Mouse (Mus musculus) neural tube, embryonic 14.5 days (tissue): Measurements from ENCODE around the gene Aifm3. TPM values are rescaled to one million over a fixed set of nuclear protein-coding genes. Genes with fewer than 3 reads are reported as not detected.
"Not testable (repeated sequence)": the region's sequence is repeated elsewhere in the genome, so short reads cannot be mapped to it uniquely, and the experiment has no call there.

Source experiments
- ATAC-seq: fragments of 200-750 bp; cut with Nextera tagmentation; 2 replicates; pipeline ENCODE4 v1.8.0; 2017; ENCODE audit warnings: low read depth, mild to moderate bottlenecking, moderate TSS enrichment, moderate library complexity
- H3K27ac ChIP-seq: fragments of 300-500 bp; sonication (generic); 2 replicates; pipeline ENCODE4 v1.5.1; 2014; ENCODE audit warnings: low read depth, mild to moderate bottlenecking, control low read depth, low read length, moderate library complexity, mixed read lengths
- H3K27me3 ChIP-seq: fragments of 300-500 bp; sonication (generic); 2 replicates; pipeline ENCODE4 v1.6.1; 2014; ENCODE audit warnings: low read length; ENCODE audit not compliant: control insufficient read depth, insufficient read depth
- H3K36me3 ChIP-seq: fragments of 300-500 bp; sonication (generic); 2 replicates; pipeline ENCODE4 v1.6.1; 2014; ENCODE audit warnings: low read length, mixed read lengths; ENCODE audit not compliant: control insufficient read depth, insufficient read depth
- H3K4me1 ChIP-seq: fragments of 300-500 bp; sonication (generic); 2 replicates; pipeline ENCODE4 v1.6.1; 2014; ENCODE audit warnings: low read length; ENCODE audit not compliant: control insufficient read depth, insufficient read depth
- H3K4me2 ChIP-seq: fragments of 300-500 bp; sonication (generic); 2 replicates; pipeline ENCODE4 v1.6.1; 2014; ENCODE audit warnings: mild to moderate bottlenecking, low read depth, low read length, control low read depth
- H3K4me3 ChIP-seq: fragments of 300-500 bp; sonication (generic); 2 replicates; pipeline ENCODE4 v1.5.1; 2014; ENCODE audit warnings: low read depth, low read length, control low read depth, mixed read lengths
- H3K9ac ChIP-seq: fragments of 300-500 bp; sonication (generic); replicated peaks from 2 replicates; pipeline ENCODE4 v1.6.1; 2014; ENCODE audit warnings: low read depth, mild to moderate bottlenecking, control low read depth, low read length, mixed read lengths
- H3K9me3 ChIP-seq: fragments of 300-500 bp; sonication (generic); 2 replicates; pipeline ENCODE4 v1.6.1; 2016; ENCODE audit warnings: low read length; ENCODE audit not compliant: control insufficient read depth
- WGBS: fragments of 180-500 bp; shearing (Covaris S2); extraction: QIAGEN DNeasy Blood & Tissue Kit; methylation state at CpG from one replicate; pipeline ENCODE4 v1.1.7; 2014; 5-methylcytosine and 5-hydroxymethylcytosine counted together
- polyA plus RNA-seq: library from polyadenylated mRNA; unstranded; fragments of >200 nt; fragmentation: Nextera tagmentation; extraction: Ambion mirVana; gene quantifications from 2 replicates; pipeline ENCODE4 v1.2.1, GENCODE M21; 2014

Aifm3 gene
- polyA plus RNA-seq, 1 experiment from 2014 or later, result 3.4 TPM

DNA sequence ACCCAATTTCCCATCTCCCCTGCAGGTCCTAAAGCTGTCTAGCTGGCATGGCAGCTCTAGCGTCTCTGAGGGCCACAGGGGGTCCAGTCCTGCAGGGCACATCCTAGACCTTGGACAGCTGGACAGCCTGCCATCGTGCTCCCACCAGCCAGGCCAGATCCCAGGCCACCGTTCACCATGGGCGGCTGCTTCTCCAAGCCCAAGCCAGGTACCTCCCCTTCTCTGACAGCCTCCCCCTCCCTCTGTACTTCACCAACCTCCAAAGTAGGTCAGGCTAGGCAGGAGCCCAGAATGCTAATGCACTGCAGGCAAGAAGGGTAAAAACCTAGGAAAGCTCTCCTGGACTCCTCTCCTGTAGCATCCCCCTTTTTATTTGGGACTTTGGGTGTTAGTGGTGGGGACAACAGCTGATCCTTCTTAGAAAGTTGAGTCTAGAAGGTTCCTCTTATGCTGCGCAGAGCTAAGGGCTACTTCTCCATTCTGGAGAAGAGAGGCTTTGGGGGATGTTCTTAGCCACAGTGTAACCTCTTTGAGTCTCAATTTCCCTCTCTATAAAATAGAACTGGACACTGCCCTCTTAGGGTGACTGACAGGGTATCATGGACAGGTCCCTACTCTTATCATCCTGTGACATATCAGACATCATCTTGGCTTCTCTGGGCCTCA lies 2.6 kb downstream of the Aifm3 start:
- Histone ChIP-seq H3K27ac (no peak overlapping the region), H3K4me3 (no peak overlapping the region), H3K4me1 (peaks cover 7% of the 10 kb centered on the region), H3K9me3 (no peaks in the 10 kb centered on the region), H3K9ac (no peak overlapping the region), H3K36me3 (no peaks in the 10 kb centered on the region), H3K27me3 (no peaks in the 10 kb centered on the region), H3K4me2 (no peak overlapping the region)
- ATAC-seq, result no peak
- 73% methylated on average over 5 of the region's 5 CpGs for WGBS

DNA sequence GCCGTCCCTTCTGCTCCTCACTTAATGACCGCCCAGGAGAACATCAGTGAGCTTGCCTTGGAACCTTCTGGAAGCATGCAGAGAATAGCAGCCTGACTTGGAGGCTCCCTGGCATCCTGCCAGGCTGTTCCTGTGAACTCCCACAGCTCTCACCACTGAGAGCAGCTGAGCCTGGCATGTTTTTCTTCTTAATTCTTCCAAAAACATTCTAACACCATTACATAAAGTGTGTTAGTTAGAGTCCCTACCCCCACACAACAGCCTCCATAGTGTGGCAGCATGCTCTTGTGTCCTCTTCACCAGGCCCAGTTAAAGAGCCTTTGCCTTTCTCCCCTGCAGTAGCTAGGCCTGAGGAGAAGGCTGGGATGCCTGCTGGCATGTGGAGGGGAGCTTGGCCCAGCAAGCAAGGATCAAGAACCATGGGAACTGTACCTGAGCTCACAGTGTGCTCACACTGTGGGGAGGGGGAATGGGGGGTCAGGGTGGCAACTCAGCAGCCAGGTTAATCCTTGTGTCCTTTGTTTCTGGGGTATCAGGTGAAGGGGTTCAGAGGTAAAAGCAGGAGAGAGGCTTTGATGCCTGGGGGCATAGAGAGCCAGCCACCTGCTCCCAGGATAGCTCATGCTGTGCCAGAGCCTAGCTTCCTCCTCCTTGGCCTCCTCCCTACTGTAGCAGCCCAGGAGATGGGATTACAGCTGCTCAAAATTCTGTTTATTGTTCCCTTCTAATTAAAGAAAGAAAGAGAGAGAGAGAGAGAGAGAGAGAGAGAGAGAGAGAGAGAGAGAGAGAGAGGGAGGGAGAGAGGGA lies 7.3 kb downstream of the Aifm3 start:
- 35% methylated on average over 2 of the region's 2 CpGs for WGBS
- ATAC-seq, result peak; percentile 16; the same call in 1 of the 2 replicates
- H3K9me3 ChIP-seq, result no peaks in the 10 kb centered on the region
- no peak overlapping the region for H3K9ac ChIP-seq
- no peaks in the 10 kb centered on the region for H3K36me3 ChIP-seq
- no peaks in the 10 kb centered on the region for H3K4me1 ChIP-seq
- H3K27ac ChIP-seq, result no peak overlapping the region; the same call in 1 of the 2 replicates
- H3K4me3 ChIP-seq, result no peak overlapping the region
- no peak overlapping the region for H3K4me2 ChIP-seq
- H3K27me3 ChIP-seq, result no peaks in the 10 kb centered on the region

DNA sequence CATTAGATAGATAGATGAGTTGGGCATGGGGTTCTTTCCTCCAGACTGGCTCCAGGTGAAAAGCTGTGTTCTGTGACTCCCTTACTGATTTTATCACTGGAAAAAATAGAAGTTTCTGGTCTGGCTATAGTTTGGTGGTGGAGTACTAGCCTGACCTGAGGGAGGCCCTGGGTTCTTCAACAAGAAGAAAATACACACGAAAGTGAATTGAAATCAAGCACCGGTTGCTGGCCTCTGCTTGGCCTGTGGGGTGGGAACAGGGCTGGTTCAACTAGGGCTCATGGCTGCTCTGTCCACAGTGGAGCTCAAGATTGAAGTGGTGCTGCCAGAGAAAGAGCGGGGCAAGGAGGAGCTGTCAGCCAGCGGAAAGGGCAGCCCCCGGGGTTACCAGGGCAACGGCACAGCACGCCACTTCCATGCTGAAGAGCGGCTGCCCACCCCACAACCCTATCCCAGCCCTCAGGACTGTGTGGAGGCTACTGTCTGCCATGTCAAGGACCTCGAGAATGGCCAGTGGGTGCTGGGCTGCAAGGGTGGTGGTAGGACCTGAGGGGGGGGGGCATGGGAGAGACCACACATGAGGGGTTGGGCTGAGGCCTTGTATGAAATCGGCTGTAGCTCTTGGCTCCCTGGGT lies 10.0 kb downstream of the Aifm3 start:
- no peak overlapping the region for H3K4me3 ChIP-seq
- H3K4me1 ChIP-seq, result no peaks in the 10 kb centered on the region
- H3K9me3 ChIP-seq, result no peaks in the 10 kb centered on the region
- no peaks in the 10 kb centered on the region for H3K36me3 ChIP-seq
- no peak overlapping the region for H3K27ac ChIP-seq
- WGBS, result 16% methylated on average over 10 of the region's 10 CpGs
- no peak overlapping the region for H3K9ac ChIP-seq
- peak; percentile 83 for ATAC-seq
- no peaks in the 10 kb centered on the region for H3K27me3 ChIP-seq
- H3K4me2 ChIP-seq, result no peak overlapping the region

DNA sequence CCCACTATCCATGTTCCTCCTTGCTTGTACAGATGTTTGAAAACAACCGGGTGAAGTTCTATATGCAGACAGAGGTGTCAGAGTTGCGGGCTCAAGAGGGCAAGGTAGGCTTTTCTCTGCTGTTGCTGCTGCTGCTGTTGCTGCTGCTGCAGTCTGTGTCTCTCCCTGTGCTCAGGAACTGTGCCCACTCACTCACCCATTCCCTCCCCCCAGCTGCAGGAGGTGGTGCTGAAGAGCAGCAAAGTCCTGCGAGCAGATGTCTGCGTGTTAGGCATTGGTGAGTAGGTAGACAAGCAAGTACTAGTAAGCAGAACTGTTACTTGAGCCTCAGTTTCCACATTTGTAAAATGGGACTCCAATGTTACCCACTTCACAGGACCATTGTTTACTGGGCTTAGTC lies 13.3 kb downstream of the Aifm3 start:
- no peaks in the 10 kb centered on the region for H3K27me3 ChIP-seq
- no peaks in the 10 kb centered on the region for H3K9me3 ChIP-seq
- no peak overlapping the region for H3K27ac ChIP-seq
- H3K9ac ChIP-seq, result no peak overlapping the region
- H3K4me2 ChIP-seq, result no peak overlapping the region
- no peaks in the 10 kb centered on the region for H3K36me3 ChIP-seq
- H3K4me1 ChIP-seq, result no peaks in the 10 kb centered on the region
- WGBS, result 86% methylated on average over 4 of the region's 4 CpGs
- no peak for ATAC-seq
- no peak overlapping the region for H3K4me3 ChIP-seq

DNA sequence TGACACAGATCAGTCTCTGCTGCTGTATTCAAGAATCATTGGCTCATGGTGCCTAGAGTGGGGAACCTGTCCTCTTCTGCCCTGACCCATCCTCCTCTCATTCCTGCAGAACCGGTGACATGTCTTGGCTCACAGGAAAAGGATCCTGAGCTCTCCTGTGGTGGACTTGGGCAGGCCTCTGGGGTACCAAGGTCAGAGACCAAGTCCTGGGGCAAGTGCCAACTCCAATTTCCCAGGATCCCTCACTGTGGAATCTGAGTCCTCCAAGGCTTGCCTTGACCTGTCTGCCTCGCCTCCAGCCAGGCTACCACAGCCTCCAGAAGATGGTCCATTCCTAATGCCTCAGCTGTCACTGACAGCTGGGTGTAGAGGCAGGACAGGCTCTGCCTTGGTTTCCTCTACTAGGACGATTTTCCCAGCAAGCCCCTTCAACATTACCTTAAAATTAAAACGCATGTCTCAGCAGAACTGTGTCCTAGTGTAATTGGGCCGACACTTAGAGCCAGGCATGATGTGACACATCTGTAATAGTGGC lies 17.7 kb downstream of the Aifm3 start:
- Histone ChIP-seq H3K27me3 (no peaks in the 10 kb centered on the region), H3K27ac (no peak overlapping the region), H3K36me3 (peaks cover 3% of the 10 kb centered on the region; the same call in 1 of the 2 replicates), H3K4me2 (no peak overlapping the region), H3K4me3 (no peak overlapping the region), H3K4me1 (peaks cover 10% of the 10 kb centered on the region), H3K9ac (no peak overlapping the region), H3K9me3 (no peaks in the 10 kb centered on the region)
- ATAC-seq, result no peak
- 92% methylated on average over 5 of the region's 5 CpGs for WGBS

DNA sequence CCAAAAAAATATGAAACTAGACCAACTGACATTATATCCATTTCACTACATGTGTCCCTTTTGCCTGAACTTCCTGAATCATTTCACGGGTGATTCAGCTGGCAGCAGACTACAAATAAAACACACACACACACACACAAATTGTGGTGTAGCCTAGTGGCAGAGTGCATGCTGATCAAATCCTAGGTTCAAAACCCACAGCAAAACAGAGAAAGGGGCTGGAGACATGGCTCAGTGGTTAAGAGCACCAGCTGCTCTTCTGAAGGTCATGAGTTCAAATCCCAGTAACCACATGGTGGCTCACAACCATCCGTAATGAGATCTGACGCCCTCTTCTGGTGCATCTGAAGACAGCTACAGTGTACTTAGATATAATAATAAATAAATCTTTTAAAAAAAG lies 18.6 kb downstream of the Aifm3 start:
- 0 out of 2 replicates have a peak, but pooled peaks have one; percentile 0 for ATAC-seq
- H3K4me3 ChIP-seq, result peak overlapping the region; percentile 74
- not testable (repeated sequence) for H3K27me3 ChIP-seq, H3K9me3 ChIP-seq
- 36% methylated on average over 3 of the region's 3 CpGs for WGBS
- H3K4me2 ChIP-seq, result peak overlapping the region; percentile 79
- H3K36me3 ChIP-seq, result peaks cover 13% of the 10 kb centered on the region; the same call in 1 of the 2 replicates
- peak overlapping the region; percentile 84 for H3K9ac ChIP-seq
- H3K27ac ChIP-seq, result peak overlapping the region; percentile 89
- H3K4me1 ChIP-seq, result peaks cover 10% of the 10 kb centered on the region

DNA sequence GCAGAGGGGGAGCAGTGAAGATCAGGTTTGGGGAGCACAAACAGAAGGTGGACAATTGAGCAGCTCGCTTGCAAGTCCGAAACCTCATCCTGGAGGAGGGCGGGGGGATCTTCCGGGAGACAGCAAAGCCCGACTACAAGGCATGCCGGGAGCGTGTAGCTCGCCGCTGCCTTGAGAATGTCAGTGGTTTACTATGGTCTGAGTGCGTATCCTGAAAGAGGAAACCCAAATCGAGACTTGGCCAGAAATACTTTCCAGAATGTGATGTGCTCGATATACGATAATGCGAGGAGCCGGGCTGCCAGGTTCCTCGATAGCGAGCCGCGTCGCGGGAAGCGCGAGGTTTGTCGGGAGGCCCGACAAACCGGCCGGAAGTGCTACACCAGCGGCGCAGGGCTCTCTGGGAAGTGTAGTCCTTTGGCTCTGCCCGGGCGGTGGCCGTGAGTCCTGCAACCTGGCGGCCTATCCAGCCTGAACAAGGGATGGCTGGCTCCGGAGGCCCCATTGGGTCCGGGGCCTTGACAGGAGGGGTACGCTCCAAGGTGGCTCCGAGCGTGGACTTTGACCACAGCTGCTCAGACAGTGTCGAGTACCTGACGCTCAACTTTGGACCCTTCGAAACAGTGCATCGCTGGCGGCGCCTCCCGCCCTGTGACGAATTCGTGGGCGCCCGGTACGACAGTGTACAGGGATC lies 19.3 kb downstream of the Aifm3 start, which contains the start of gene Lztr1:
Gene Lztr1 (plus strand): TSS at position 143 of the 694 bp plus-strand sequence.
- no peaks in the 10 kb centered on the region for H3K9me3 ChIP-seq
- ATAC-seq, result peak; percentile 98
- peak within 1 kb of the TSS; percentile 79 for H3K4me2 ChIP-seq
- under 1% methylated on average over 50 of the region's 50 CpGs for WGBS
- H3K27ac ChIP-seq, result peak within 1 kb of the TSS; percentile 89
- peaks cover 10% of the 10 kb centered on the region for H3K4me1 ChIP-seq
- H3K9ac ChIP-seq, result peak within 1 kb of the TSS; percentile 84
- H3K36me3 ChIP-seq, result peaks cover 18% of the 10 kb centered on the region; the same call in 1 of the 2 replicates
- H3K4me3 ChIP-seq, result peak within 1 kb of the TSS; percentile 74
- H3K27me3 ChIP-seq, result no peaks in the 10 kb centered on the region

DNA sequence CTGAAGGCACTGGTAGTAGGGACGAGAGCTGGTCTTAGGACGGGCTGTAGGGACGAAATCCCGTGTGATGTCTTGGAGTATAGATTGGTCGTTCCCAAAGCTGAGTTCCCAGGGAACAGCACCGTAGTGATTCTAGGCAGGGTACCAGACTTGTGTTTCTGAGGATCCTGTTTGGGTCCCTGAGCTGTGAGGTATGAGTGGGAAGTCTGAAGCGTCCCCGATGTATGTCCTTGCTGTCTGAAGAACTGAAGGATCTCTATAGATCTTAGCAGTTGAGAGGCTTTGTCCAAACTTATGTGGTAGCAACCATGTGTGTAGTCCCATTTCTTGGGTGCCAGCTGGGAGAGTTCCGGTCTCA lies 19.8 kb downstream of the Aifm3 start:
- Histone ChIP-seq H3K36me3 (peaks cover 18% of the 10 kb centered on the region; the same call in 1 of the 2 replicates), H3K9ac (peak overlapping the region; percentile 84), H3K4me1 (peaks cover 10% of the 10 kb centered on the region), H3K4me3 (peak overlapping the region; percentile 74), H3K27ac (peak overlapping the region; percentile 89), H3K27me3 (no peaks in the 10 kb centered on the region), H3K9me3 (no peaks in the 10 kb centered on the region), H3K4me2 (peak overlapping the region; percentile 79)
- WGBS, result 11% methylated on average over 9 of the region's 9 CpGs
- no peak; the same call in 1 of the 2 replicates for ATAC-seq
